ENCODE assay signal across 8 mouse cellular contexts in genomic region chr6:82881485-82882096, GRCm38 (mm10). TPM values are rescaled to one million over a fixed set of nuclear protein-coding genes. Genes with fewer than 3 reads are reported as not detected.
DNase-seq lines count a peak whose midpoint lies in the region; ATAC-seq and TF ChIP-seq lines count a peak whose summit lies in the region.

No protein-coding gene starts in this region.

- TF ChIP-seq CTCF in C2C12 (IDR thresholded peaks at IDR 0.05; ENCODE audit: control insufficient read depth, insufficient read depth, insufficient read length) = peak; percentile 68
- TF ChIP-seq CTCF in lung, adult 2 months (IDR thresholded peaks at IDR 0.05; ENCODE audit: insufficient read depth, low read length) = peak; percentile 64; the same call in 1 of the 2 replicates

- no peak overlapping the region for H3K4me3 ChIP-seq in C2C12 (ENCODE audit: insufficient read depth, poor library complexity, severe bottlenecking)
- H3K4me3 ChIP-seq in heart, embryonic 16.5 days (ENCODE audit: low read length) = no peak overlapping the region
- H3K4me3 ChIP-seq in lung, adult 2 months (replicated peaks; ENCODE audit: extremely low read depth, low read depth, low read length) = no peak overlapping the region

- H3ac ChIP-seq in C2C12 (ENCODE audit: control insufficient read depth, insufficient read length, low read depth) = no peak overlapping the region

- no peaks in the 10 kb centered on the region for H3K27me3 ChIP-seq in C2C12 (ENCODE audit: control insufficient read depth, insufficient read depth, insufficient read length)
- no peaks in the 10 kb centered on the region for H3K27me3 ChIP-seq in heart, embryonic 16.5 days (ENCODE audit: control insufficient read depth, insufficient read depth, low read length)

- ATAC-seq in heart, embryonic 16.5 days (replicated peaks; ENCODE audit: extremely low read depth, insufficient read depth, low FRiP score) = peak; percentile 56

- H3K4me2 ChIP-seq in heart, embryonic 16.5 days (ENCODE audit: low read depth, low read length) = 0 out of 2 replicates have a peak overlapping the region, but pooled peaks have one; percentile 28

- TF ChIP-seq POLR2A in lung, adult 2 months (IDR thresholded peaks at IDR 0.05; ENCODE audit: borderline replicate concordance, extremely low read depth, low read depth, low read length) = no peak

- 49% methylated on average over 21 of the region's 21 CpGs for WGBS in heart, embryonic 16.5 days
- WGBS in lung, adult 2 months = 46% methylated on average over 21 of the region's 21 CpGs

- 0 out of 2 replicates have a peak overlapping the region, but pooled peaks have one; percentile 50 for H3K9ac ChIP-seq in heart, embryonic 16.5 days (ENCODE audit: low read length)

- no peaks in the 10 kb centered on the region for H3K36me3 ChIP-seq in C2C12 (ENCODE audit: control insufficient read depth, insufficient read depth)
- H3K36me3 ChIP-seq in heart, embryonic 16.5 days (ENCODE audit: control insufficient read depth, insufficient read depth) = no peaks in the 10 kb centered on the region

- H3K79me2 ChIP-seq in C2C12 (ENCODE audit: control insufficient read depth, insufficient read depth) = no peaks in the 10 kb centered on the region

- no peak overlapping the region for H3K27ac ChIP-seq in heart, embryonic 16.5 days (ENCODE audit: low read length)

- H3K79me3 ChIP-seq in C2C12 (ENCODE audit: low read depth) = no peaks in the 10 kb centered on the region

- 0 out of 2 replicates have a peak, but pooled peaks cover 5% of the 10 kb centered on the region for H3K9me3 ChIP-seq in heart, embryonic 16.5 days (replicated peaks; ENCODE audit: control insufficient read depth, low read length)

- peak; percentile 68 to 70 for DNase-seq in adrenal gland, adult 18-20 months (ENCODE audit: low spot score in 2 of 2)
- peak; percentile 59 for DNase-seq in embryo, embryonic 9.5 days (ENCODE audit: extremely low spot score)
- peak; percentile 78 to 83 for DNase-seq in kidney, postnatal 4 days
- peak; percentile 63 for DNase-seq in lung, adult 2 months
- peak; percentile 50 for DNase-seq in retina, postnatal 1 day
- peak; percentile 36 for DNase-seq in yolk sac, embryonic 10.5 days (ENCODE audit: low spot score)

- H3K4me1 ChIP-seq in heart, embryonic 16.5 days (ENCODE audit: control insufficient read depth, insufficient read depth, low read length) = no peaks in the 10 kb centered on the region
- H3K4me1 ChIP-seq in lung, adult 2 months (ENCODE audit: control insufficient read depth, insufficient read depth, low read length) = no peaks in the 10 kb centered on the region

TF ChIP-seq in C2C12, 6 proteins besides CTCF, POLR2A, EP300 and RAD21:
- TF ChIP-seq MYOG (IDR thresholded peaks at IDR 0.05; ENCODE audit: control insufficient read depth, extremely low read depth, insufficient read length) = no peak
- TF ChIP-seq USF1 (IDR thresholded peaks at IDR 0.05; ENCODE audit: low read depth) = no peak
- no peak for TF ChIP-seq FOSL1 (IDR thresholded peaks at IDR 0.05; ENCODE audit: insufficient read depth, low read length, poor library complexity, severe bottlenecking)
- no peak for TF ChIP-seq MAX (IDR thresholded peaks at IDR 0.05)
- TF ChIP-seq CEBPB (IDR thresholded peaks at IDR 0.05; ENCODE audit: low read depth) = no peak
- TF ChIP-seq MYOD1 (IDR thresholded peaks at IDR 0.05; ENCODE audit: control insufficient read depth, insufficient read length, low read depth) = no peak
TF ChIP-seq in C2C12: peak in this region for 0.

RNA-seq across cellular contexts. Expression of gene Sema4f, which starts 58.0 kb away (rescaled TPM):
- 0.23 TPM for polyA plus RNA-seq in C2C12 (2012; fragmentation: generic; extraction: Trizol)
- under 1 TPM; 0.74 to 0.76 TPM for total RNA-seq in adrenal gland, adult 18-20 months (2021)
- polyA plus RNA-seq in heart, embryonic 16.5 days (2015; fragmentation: Nextera tagmentation; extraction: Ambion mirVana) = 0.53 and 1.2 TPM in 2 replicates
- polyA plus RNA-seq in lung, adult 2 months (2012; rRNA removed) = 15.3 and 18.3 TPM in 2 replicates
